Mouse (Mus musculus) heart, adult 2 months (tissue): ENCODE results near the gene Mrps27.
A peak's percentile ranks its signal among the peaks of the same experiment; 100 is the strongest.

Experiments
- CTCF ChIP-seq: fragments of 200-600 bp; IDR thresholded peaks from 2 replicates; pipeline ENCODE4 v1.8.1; 2022; ENCODE audit warnings: antibody characterized with exemption, mild to moderate bottlenecking, moderate library complexity
- POLR2A ChIP-seq: fragments of 200-500 bp; IDR thresholded peaks from 2 replicates; pipeline ENCODE4 v1.6.1; 2011; ENCODE audit warnings: mild to moderate bottlenecking, low read depth, low read length, control low read depth; ENCODE audit not compliant: insufficient read depth

GRCm38 (mm10) chr13:99375550-99375949 lies 31.0 kb downstream of the Mrps27 start:
- TF ChIP-seq POLR2A (no peak), CTCF (peak; percentile 98)
